Mouse (Mus musculus) midbrain, embryonic 12.5 days (tissue): ENCODE data around the gene Cap2. TPM values are rescaled to one million over a fixed set of nuclear protein-coding genes. Genes with fewer than 3 reads are reported as not detected.

Experiments used
- ATAC-seq: fragments of 200-750 bp; cut with Nextera tagmentation; 2 replicates; pipeline ENCODE4 v1.8.0; 2017; ENCODE audit warnings: low read depth, moderate TSS enrichment, moderate library complexity; ENCODE audit not compliant: low FRiP score
- H3K27ac ChIP-seq: fragments of 300-500 bp; sonication (generic); replicated peaks from 2 replicates; pipeline ENCODE4 v1.5.1; 2016; ENCODE audit warnings: mild to moderate bottlenecking
- H3K27me3 ChIP-seq: fragments of 300-500 bp; sonication (generic); 2 replicates; pipeline ENCODE4 v1.6.1; 2016; ENCODE audit warnings: mild to moderate bottlenecking
- H3K36me3 ChIP-seq: fragments of 300-500 bp; sonication (generic); 2 replicates; pipeline ENCODE4 v1.6.1; 2016
- H3K4me1 ChIP-seq: fragments of 300-500 bp; sonication (generic); 2 replicates; pipeline ENCODE4 v1.6.1; 2016
- H3K4me2 ChIP-seq: fragments of 300-500 bp; sonication (generic); replicated peaks from 2 replicates; pipeline ENCODE4 v1.6.1; 2016; ENCODE audit warnings: mild to moderate bottlenecking, moderate library complexity
- H3K4me3 ChIP-seq: fragments of 300-500 bp; sonication (generic); 2 replicates; pipeline ENCODE4 v1.5.1; 2016; ENCODE audit warnings: mild to moderate bottlenecking
- H3K9ac ChIP-seq: fragments of 300-500 bp; sonication (generic); replicated peaks from 2 replicates; pipeline ENCODE4 v1.6.1; 2016; ENCODE audit warnings: mild to moderate bottlenecking, moderate library complexity
- H3K9me3 ChIP-seq: fragments of 300-500 bp; sonication (generic); 2 replicates; pipeline ENCODE4 v1.6.1; 2016; ENCODE audit warnings: mild to moderate bottlenecking
- WGBS: fragments of 180-500 bp; shearing (Covaris S2); methylation state at CpG from one replicate; pipeline ENCODE4 v1.1.7; 2016; 5-methylcytosine and 5-hydroxymethylcytosine counted together
- polyA plus RNA-seq: library from polyadenylated mRNA; unstranded; fragments of >200 nt; fragmentation: Nextera tagmentation; extraction: Ambion mirVana; gene quantifications from 2 replicates; pipeline ENCODE4 v1.2.1, GENCODE M21; 2016

Gene Cap2
- polyA plus RNA-seq, 1 experiment from 2014 or later, result 9.6 TPM

DNA sequence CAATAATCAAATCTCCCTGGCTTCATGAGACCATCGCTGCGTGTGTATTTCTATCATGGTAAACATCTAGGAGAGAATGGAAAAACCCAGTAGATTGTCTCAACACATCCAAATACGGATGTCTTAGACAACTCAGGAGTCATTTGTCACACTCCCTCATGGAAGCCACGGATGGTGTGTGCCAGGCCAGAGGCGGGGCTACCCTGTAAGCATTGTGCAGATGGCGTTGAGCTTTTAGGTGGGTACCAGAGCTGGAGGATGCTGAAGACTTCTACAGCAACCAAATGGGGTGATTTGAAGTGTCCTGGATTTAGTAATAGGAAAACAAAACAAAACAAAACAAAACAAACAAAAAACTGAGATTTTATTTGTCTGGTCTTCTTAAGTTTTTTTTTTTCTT, 43.0 kb downstream of the Cap2 start:
- ATAC-seq, result no peak
- no peaks in the 10 kb centered on the region for H3K27me3 ChIP-seq
- peak overlapping the region; percentile 52; the same call in 1 of the 2 replicates for H3K27ac ChIP-seq
- no peak overlapping the region for H3K4me3 ChIP-seq
- H3K9me3 ChIP-seq, result no peaks in the 10 kb centered on the region
- H3K36me3 ChIP-seq, result no peaks in the 10 kb centered on the region
- H3K4me2 ChIP-seq, result no peak overlapping the region
- H3K4me1 ChIP-seq, result peaks cover 52% of the 10 kb centered on the region
- H3K9ac ChIP-seq, result no peak overlapping the region
- 54% methylated on average over 6 of the region's 6 CpGs for WGBS

DNA sequence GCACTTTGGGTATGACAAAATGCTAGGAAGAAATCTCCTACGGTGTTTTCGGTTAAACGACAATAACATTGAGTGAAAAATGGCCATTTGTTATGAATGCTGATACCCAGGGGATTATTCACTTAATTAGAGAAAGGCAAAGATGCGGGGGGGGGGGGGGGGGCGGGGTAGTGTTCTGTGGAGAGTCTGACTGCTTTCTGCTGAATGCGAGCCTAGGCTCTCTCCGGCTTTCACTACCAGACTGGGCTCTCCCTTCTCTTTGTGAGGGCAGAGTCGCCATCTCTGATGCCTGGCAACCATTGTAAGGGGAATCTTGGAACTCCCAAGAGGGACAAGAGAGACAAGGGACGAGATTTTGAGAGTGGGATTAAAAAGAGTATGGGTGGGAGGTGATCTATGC, 43.4 kb downstream of the Cap2 start:
- H3K27me3 ChIP-seq, result no peaks in the 10 kb centered on the region
- no peaks in the 10 kb centered on the region for H3K9me3 ChIP-seq
- no peak overlapping the region for H3K4me3 ChIP-seq
- no peak overlapping the region for H3K9ac ChIP-seq
- H3K4me2 ChIP-seq, result peak overlapping the region; percentile 31
- peak overlapping the region; percentile 70 for H3K27ac ChIP-seq
- 4% methylated on average over 9 of the region's 9 CpGs for WGBS
- H3K4me1 ChIP-seq, result peaks cover 52% of the 10 kb centered on the region
- no peaks in the 10 kb centered on the region for H3K36me3 ChIP-seq
- ATAC-seq, result peak; percentile 67; the same call in 1 of the 2 replicates

DNA sequence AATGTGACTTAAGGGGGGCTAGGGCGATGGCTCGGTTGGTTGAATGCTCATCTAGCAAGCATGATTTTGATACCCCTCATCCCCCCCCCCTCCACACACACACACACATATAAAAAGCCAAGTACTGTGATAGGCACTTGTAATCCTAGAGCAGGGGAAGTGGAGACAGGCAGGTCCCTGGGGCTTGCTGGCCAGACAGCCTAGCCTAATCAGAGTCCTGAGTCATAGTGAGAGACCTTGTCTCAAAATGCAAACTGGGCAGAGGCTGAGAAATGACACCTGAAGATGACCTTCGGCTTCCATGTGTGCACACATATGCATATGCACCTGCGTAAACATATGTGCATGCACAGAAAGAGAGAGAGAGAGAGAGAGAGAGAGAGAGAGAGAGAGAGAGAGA, 45.2 kb downstream of the Cap2 start:
- H3K36me3 ChIP-seq, result no peaks in the 10 kb centered on the region
- H3K9me3 ChIP-seq, result no peaks in the 10 kb centered on the region
- no peak overlapping the region for H3K4me2 ChIP-seq
- peaks cover 42% of the 10 kb centered on the region for H3K4me1 ChIP-seq
- H3K4me3 ChIP-seq, result no peak overlapping the region
- WGBS, result 81% methylated on average over 4 of the region's 4 CpGs
- H3K27me3 ChIP-seq, result no peaks in the 10 kb centered on the region
- 0 out of 2 replicates have a peak, but pooled peaks have one; percentile 8 for ATAC-seq
- no peak overlapping the region for H3K27ac ChIP-seq
- no peak overlapping the region for H3K9ac ChIP-seq

DNA sequence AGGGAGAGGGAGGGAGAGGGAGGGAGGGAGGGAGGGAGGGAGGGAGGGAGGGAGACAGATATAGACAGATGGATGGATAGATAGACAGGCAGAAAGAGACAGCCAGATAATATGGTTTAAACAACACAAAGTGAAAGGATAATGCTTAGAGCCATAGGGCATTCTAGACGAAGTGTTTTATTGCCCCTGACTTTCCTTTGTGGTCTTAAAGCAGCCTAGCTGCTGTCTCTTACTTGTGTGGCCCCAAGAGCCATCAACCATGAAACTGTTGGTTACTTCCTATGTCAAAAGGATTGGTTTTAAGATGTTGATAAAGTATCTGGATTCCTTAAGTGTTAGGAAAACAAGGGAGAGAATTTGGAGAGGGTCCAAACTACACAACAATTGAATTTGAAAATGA, 45.6 kb downstream of the Cap2 start:
- H3K4me2 ChIP-seq, result no peak overlapping the region
- H3K4me3 ChIP-seq, result no peak overlapping the region
- peaks cover 40% of the 10 kb centered on the region for H3K4me1 ChIP-seq
- H3K9ac ChIP-seq, result no peak overlapping the region
- H3K27ac ChIP-seq, result no peak overlapping the region
- no peak for ATAC-seq
- WGBS, result 32% methylated on average over 1 of the region's 1 CpGs
- H3K9me3 ChIP-seq, result no peaks in the 10 kb centered on the region
- no peaks in the 10 kb centered on the region for H3K36me3 ChIP-seq
- no peaks in the 10 kb centered on the region for H3K27me3 ChIP-seq

DNA sequence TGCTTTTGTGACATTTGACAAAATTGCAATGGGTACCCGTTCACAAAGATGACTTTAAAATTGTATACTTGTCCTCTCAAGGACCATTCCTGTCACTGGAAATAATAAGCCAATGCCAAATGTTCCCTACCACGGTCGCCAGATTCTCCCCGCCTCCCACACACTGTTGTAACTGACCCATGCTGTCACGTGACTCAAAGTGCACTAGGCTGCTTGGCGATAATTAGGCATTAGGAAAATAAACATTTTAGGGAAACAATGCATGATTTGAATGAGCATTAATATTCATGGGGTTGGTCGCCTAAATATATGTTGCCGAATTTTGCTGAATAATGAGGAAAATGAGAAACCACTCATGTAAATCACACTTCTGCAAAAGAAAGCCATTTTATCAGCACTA, 46.5 kb downstream of the Cap2 start:
- H3K4me1 ChIP-seq, result peaks cover 40% of the 10 kb centered on the region
- no peak for ATAC-seq
- no peaks in the 10 kb centered on the region for H3K9me3 ChIP-seq
- H3K9ac ChIP-seq, result no peak overlapping the region
- H3K36me3 ChIP-seq, result no peaks in the 10 kb centered on the region
- no peak overlapping the region for H3K27ac ChIP-seq
- H3K4me2 ChIP-seq, result no peak overlapping the region
- H3K27me3 ChIP-seq, result no peaks in the 10 kb centered on the region
- 78% methylated on average over 8 of the region's 8 CpGs for WGBS
- H3K4me3 ChIP-seq, result no peak overlapping the region

DNA sequence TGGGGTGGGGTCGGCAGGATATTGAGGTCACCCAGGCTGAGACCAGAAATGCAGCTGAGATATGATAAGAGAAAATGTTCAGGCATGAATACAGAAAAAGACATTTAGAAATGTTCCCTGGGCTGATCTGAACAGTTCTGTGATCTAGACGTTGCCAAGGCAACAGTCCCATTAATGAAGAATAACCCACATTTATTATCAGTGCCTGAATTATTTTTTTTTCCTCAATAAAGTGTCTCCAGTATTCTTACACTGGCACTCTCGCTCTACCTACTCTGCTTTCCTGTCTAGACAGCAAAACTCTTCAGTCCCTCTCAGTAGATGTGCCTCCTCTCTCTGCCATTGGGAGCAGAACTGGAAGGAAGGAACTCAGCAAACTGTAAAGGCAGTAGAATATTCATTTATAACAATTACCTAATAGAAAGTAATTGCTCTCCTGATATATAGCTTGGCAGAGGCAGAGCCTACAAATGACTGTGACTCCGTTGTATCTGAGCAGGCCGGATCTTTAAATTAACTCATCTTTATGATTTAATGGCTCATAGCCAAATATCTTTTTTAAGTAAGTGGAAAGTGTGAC, 47.0 kb downstream of the Cap2 start:
- no peak for ATAC-seq
- peaks cover 37% of the 10 kb centered on the region for H3K4me1 ChIP-seq
- H3K9me3 ChIP-seq, result no peaks in the 10 kb centered on the region
- no peak overlapping the region for H3K9ac ChIP-seq
- no peak overlapping the region for H3K4me3 ChIP-seq
- H3K36me3 ChIP-seq, result no peaks in the 10 kb centered on the region
- WGBS, result 89% methylated on average over 5 of the region's 5 CpGs
- no peak overlapping the region for H3K4me2 ChIP-seq
- no peaks in the 10 kb centered on the region for H3K27me3 ChIP-seq
- H3K27ac ChIP-seq, result no peak overlapping the region

DNA sequence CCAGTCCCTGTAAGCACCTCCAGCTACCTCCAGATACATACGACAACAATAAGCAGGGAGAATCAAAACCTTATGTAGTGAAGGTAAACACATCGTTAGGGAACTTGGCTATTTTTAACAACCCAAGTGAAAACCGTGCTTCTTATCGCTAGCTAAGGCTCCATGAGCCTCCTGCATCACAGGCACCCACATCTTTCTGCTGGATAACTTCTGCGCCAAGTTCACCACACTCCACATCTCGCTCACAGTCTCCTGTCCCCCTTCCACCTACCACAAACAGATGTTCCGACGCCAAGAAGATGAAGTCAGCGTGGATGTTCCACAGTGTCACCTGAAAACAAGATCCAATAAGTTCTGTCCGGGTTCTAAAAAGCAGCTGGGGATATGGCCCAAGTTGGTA, 49.0 kb downstream of the Cap2 start:
- Histone ChIP-seq H3K36me3 (no peaks in the 10 kb centered on the region), H3K9ac (no peak overlapping the region), H3K27me3 (no peaks in the 10 kb centered on the region), H3K4me3 (no peak overlapping the region), H3K4me1 (peaks cover 31% of the 10 kb centered on the region), H3K4me2 (no peak overlapping the region), H3K27ac (no peak overlapping the region), H3K9me3 (no peaks in the 10 kb centered on the region)
- ATAC-seq, result no peak
- 92% methylated on average over 10 of the region's 10 CpGs for WGBS

DNA sequence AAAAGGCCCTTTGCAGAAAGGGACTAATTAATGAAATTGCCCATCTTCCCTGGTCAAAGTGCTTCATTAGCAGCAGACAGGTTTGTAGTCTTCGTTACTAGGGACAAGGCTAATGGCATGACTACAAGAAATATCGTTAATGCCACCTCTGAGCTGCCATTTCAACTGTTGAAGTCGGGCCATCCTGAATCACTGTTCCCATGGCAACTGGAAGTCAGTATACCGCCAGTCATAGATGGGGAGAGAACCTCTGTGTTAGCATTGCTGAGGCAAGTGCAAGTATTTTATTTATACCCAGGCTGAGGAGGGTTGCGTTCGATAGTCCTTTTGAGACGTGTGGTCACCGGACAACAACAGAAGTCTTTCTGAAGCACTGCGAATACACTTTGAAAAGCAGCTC, 53.1 kb downstream of the Cap2 start:
- Histone ChIP-seq H3K27ac (no peak overlapping the region), H3K4me3 (no peak overlapping the region), H3K9ac (no peak overlapping the region), H3K4me1 (peaks cover 9% of the 10 kb centered on the region), H3K27me3 (no peaks in the 10 kb centered on the region), H3K36me3 (no peaks in the 10 kb centered on the region), H3K9me3 (no peaks in the 10 kb centered on the region), H3K4me2 (no peak overlapping the region)
- WGBS, result 54% methylated on average over 9 of the region's 9 CpGs
- ATAC-seq, result no peak

DNA sequence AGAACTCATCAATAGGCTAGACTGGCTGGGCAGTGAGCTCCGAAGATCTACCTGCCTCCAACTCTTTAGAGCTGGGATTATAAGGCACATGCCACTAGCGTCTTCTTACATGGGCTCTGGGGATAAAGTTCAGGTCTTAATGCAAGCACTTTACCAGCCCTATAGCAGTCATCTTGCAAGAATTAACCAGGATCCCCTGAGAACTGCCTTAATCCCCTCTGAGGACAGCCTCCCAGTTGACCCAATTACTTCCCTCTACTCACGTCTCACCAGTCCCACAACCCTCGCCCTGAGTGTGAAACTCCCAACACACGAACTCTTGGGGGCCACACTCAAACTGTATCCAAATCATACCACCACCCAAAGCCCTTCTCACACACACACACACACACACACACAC, 64.3 kb downstream of the Cap2 start:
- Histone ChIP-seq H3K36me3 (no peaks in the 10 kb centered on the region), H3K27ac (no peak overlapping the region), H3K9me3 (no peaks in the 10 kb centered on the region), H3K4me1 (peaks cover 3% of the 10 kb centered on the region), H3K9ac (no peak overlapping the region), H3K4me3 (no peak overlapping the region), H3K4me2 (no peak overlapping the region), H3K27me3 (no peaks in the 10 kb centered on the region)
- ATAC-seq, result no peak
- WGBS, result 69% methylated on average over 5 of the region's 5 CpGs

DNA sequence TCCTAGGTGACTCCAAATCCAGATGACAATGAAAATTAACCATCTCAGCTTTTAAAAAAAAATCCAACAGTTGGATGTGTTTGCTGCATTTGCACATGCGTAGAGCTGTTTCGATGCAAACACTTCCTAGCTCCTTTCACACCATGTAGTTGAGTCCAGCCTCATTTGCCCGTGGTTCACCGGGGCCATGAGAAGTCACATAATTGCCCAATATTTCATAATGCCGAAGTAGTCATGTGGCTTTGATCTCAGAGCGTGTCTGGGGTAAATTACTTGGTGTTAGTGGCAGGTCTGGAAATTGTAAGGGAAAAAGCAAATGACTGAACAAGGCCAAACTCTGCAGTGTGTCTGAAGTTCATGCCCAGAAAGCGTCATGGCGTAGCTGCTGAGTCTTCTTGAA, 67.8 kb downstream of the Cap2 start:
- Histone ChIP-seq H3K4me1 (peaks cover 11% of the 10 kb centered on the region), H3K9ac (no peak overlapping the region), H3K27ac (no peak overlapping the region), H3K4me3 (no peak overlapping the region), H3K36me3 (no peaks in the 10 kb centered on the region), H3K9me3 (no peaks in the 10 kb centered on the region), H3K4me2 (no peak overlapping the region), H3K27me3 (no peaks in the 10 kb centered on the region)
- no peak for ATAC-seq
- WGBS, result 95% methylated on average over 8 of the region's 8 CpGs

DNA sequence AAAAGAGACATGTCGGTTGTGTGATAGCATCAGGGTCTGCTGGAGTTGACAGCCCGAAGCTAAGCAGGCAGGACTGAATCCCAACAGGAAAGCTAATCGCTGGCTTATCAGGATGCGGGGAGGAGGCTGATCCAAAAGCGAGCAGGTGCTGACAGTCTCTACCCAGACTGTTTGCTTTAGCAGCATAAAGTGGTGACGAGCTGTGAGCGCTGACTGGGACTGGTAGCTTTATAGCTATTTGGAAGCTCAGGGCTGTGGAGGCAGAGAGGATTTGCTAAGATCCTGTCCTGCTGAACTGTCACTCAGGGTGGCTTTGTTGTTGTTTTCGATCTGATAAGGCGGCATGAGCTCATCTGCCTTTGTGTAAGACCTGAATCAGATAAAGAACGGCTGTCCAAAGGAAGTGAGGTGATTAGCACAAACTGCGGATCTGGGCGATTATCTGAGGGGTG, 69.5 kb downstream of the Cap2 start:
- H3K4me3 ChIP-seq, result peak overlapping the region; percentile 25
- no peaks in the 10 kb centered on the region for H3K9me3 ChIP-seq
- H3K36me3 ChIP-seq, result no peaks in the 10 kb centered on the region
- H3K27ac ChIP-seq, result peak overlapping the region; percentile 77
- peak overlapping the region; percentile 51 for H3K4me2 ChIP-seq
- H3K4me1 ChIP-seq, result peaks cover 11% of the 10 kb centered on the region
- H3K9ac ChIP-seq, result peak overlapping the region; percentile 39; the same call in 1 of the 2 replicates
- no peaks in the 10 kb centered on the region for H3K27me3 ChIP-seq
- peak; percentile 73 for ATAC-seq
- WGBS, result 3% methylated on average over 12 of the region's 12 CpGs

DNA sequence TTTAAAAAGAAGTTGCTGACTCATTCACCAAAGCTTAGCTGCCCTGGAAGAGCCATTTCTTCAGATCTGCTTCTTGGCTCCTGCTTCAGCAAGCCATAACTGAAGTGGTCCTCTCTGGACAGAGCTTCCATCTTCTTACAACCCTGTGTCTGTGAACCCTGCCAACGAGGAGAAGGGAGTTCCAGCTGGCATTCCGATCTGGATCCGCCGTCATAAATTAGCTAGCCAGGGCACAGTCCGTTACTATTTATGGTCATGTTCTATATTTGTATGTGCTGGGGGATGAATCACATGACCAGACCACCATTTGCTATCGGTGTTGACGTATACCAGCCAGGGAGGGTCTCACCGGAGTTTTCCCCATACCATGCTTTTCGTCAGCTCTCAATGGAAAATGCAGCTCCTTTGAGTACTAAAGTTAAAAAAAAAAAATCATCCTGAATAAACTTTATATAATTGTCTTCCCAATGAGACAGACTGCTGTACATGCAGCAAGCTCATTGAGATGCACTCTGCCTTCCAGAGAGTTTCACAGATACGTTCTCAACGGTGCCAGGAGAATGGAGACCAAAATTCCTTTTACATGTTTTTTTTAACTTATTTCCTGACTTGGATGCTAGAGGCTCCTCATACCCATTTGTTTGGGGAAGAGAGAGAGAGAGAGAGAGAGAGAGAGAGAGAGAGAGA, 70.5 kb downstream of the Cap2 start:
- no peak overlapping the region for H3K27ac ChIP-seq
- H3K4me1 ChIP-seq, result peaks cover 11% of the 10 kb centered on the region
- no peak for ATAC-seq
- H3K27me3 ChIP-seq, result no peaks in the 10 kb centered on the region
- no peaks in the 10 kb centered on the region for H3K9me3 ChIP-seq
- no peak overlapping the region for H3K9ac ChIP-seq
- no peak overlapping the region for H3K4me2 ChIP-seq
- no peaks in the 10 kb centered on the region for H3K36me3 ChIP-seq
- no peak overlapping the region for H3K4me3 ChIP-seq
- 76% methylated on average over 11 of the region's 11 CpGs for WGBS
